Mouse (Mus musculus): ENCODE results near the gene Atp5j2.

DNA sequence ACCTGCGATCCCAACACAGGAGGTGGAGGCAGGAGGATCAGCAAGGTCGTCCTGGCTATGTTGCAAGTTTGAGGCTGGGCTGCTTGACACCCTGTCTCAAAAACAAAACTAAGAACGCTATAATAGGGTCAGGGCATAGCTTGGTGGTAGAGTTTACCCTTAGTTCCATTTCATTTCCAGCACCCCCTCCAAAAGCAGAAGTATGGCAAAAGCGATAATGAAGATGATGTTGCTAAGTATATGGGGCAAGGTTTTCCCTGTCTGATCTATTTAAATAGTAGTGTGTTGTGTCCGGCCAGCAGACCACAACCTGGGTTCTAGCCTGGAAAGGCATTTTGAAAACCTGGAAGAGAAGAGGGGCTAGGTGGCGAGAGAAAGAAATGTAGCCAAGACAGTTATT, 16.1 kb upstream of the Atp5j2 start:
- TF ChIP-seq CTCF (conservative IDR thresholded peaks at IDR 0.05; ENCODE audit: low read length) (no peak), POU5F1 (IDR thresholded peaks at IDR 0.05; ENCODE audit: borderline replicate concordance, low read length) (no peak), NANOG (IDR thresholded peaks at IDR 0.05; ENCODE audit: borderline replicate concordance, low read length) (no peak)

All from E14TG2a.4 (cell line).